Mouse (Mus musculus): Measurements from ENCODE around the gene Rtf2.

The Rtf2 gene

GRCm38 (mm10) chr2:172440640-172441005 lies 267 bp downstream of the Rtf2 start:
- no peak for DNase-seq (ENCODE audit: low read depth)

GRCm38 (mm10) chr2:172441176-172441575 lies 820 bp downstream of the Rtf2 start:
- DNase-seq (ENCODE audit: low read depth) = peak; percentile 62

DNA sequence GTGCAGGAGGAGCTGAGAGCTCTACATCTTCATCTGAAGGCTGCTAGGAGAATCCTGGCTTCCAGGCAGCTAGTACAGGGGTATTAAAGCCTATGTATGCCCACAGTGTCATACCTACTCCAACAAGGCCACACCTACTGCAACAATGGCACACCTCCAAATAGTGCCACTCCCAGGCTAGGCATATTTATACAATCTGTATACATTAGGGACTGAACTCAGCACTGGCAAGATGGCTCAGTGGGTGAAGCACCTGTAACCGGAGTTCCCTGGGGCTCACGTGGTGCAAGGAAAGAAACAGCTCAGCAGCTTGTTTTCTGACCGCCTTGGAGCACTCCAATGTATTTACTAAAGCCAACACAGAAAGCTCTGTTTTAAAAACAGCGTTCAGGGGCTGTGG lies 5.3 kb downstream of the Rtf2 start:
- no peak for DNase-seq (ENCODE audit: low read depth)

GRCm38 (mm10) chr2:172447317-172447716 lies 7.0 kb downstream of the Rtf2 start:
- peak; percentile 40 for DNase-seq (ENCODE audit: low read depth)

- peak; percentile 21 for DNase-seq (ENCODE audit: low read depth)
These were observed 8.0 kb downstream of the Rtf2 start for GRCm38 (mm10) chr2:172448329-172448728.

DNA sequence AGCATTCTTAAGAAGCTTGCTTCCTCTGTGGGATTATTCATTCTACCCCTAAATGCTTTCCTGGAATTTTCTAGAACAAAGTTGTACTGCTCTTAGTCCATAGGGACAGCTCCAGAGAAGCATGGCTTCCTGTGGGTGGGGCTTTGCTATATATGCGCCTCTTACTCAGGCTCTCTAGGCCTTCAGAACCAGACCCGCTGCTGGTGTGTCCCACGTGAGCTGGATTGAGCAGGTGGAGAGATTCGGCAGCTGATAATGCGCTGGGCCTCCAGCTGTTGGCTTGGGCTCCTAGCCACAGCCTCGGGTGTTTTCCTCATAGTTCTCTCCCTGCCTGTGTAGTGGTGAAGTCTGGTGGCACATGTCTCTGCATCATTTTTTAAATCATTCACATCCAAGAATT lies 10.3 kb downstream of the Rtf2 start:
- DNase-seq (ENCODE audit: low read depth) = no peak

- DNase-seq (ENCODE audit: low read depth) = no peak
These were observed 11.7 kb downstream of the Rtf2 start for GRCm38 (mm10) chr2:172452031-172452430.

GRCm38 (mm10) chr2:172452458-172452857 lies 12.1 kb downstream of the Rtf2 start:
- DNase-seq (ENCODE audit: low read depth) = no peak

GRCm38 (mm10) chr2:172458496-172458895 lies 18.1 kb downstream of the Rtf2 start, which contains the start of gene Gcnt7:
Gene Gcnt7 (minus strand): TSS chr2:172458596.
- DNase-seq (ENCODE audit: low read depth) = no peak

DNA sequence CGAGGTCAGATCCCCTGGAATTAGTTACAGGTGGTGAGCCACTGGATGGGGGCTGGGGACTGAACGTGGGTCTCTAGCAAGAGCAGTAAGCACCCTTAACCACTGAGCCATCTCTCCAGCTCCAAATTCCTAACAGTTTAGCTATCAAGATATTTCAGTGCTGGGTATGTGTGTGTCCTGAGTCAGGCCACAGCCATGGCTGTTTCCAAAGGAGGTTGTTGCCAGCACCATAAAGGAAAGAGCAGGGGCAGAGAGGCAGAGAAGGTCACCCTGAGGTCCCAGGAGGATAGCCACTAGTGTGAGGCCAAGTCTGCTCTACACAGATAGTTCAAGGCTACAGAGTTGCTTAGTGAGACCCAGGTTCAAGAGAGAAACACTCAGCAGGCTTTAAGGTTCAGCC lies 20.3 kb downstream of the Rtf2 start:
- DNase-seq (ENCODE audit: low read depth) = no peak

DNA sequence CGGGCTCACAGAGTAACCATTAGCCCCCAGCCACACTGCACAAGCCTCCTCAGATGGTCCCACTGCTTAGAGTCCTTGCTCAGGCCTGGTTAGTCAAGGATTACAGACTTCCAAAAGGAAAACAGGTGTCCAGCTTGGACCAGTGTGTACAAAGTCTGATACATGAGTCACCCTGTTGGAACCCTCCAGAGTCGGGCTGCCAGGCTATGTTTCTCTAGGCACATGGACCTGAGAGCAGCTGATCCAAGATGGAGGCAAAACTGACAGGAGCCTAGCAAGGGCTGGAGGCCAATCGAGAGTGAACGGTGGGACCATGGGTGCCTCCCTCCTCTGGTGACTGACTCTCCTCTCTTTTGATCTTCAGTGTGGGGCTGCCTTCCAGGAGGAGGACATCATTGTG lies 22.5 kb downstream of the Rtf2 start:
- DNase-seq (ENCODE audit: low read depth) = no peak

- DNase-seq (ENCODE audit: low read depth) = peak; percentile 18
These were observed 26.2 kb downstream of the Rtf2 start for GRCm38 (mm10) chr2:172466427-172467132.

DNA sequence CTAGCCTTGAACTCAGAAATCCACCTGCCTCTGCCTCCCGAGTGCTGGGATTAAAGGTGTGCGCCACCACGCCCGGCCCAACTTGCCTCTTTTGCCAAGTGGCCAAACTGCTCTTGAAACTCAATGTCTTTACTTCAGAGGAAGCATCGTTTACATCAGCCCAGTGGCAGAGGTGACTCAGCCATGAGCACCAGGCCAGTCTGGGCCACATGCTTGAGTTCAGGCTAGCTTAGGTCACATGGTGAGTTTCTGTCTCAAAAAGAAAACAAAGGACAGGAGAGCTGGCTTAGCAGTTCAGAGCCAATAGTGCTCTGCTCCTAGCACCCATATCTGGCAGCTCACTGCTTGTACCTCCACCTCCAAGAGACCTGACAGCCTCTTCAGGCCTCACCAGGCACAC lies 26.9 kb downstream of the Rtf2 start:
- DNase-seq (ENCODE audit: low read depth) = peak; percentile 45

GRCm38 (mm10) chr2:172468346-172468819 lies 28.0 kb downstream of the Rtf2 start:
- no peak for DNase-seq (ENCODE audit: low read depth)

DNA sequence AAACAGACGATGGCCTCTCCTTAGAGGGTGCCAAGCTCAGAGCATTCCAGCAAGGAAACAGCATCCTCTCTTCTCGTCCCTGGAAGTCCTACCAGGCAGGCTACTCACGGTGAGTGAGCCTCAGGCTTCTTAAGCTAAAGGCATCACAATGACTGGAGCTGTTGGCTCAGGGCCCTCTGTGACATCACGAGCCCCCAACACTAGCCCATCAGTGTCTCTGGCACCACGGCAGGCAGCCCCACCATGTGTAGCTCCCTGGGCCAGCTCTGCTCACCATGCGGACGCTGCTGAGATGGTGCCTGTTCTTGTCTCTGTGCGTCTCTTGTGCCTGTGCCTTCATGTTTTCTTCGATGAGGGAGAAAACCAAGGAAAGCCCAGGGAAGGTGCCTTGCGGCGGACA lies 32.0 kb downstream of the Rtf2 start, which contains the start of gene Fam209:
TSS of gene Fam209 (plus strand) at position 203 of the 400 bp plus-strand sequence.
- DNase-seq (ENCODE audit: low read depth) = no peak

DNA sequence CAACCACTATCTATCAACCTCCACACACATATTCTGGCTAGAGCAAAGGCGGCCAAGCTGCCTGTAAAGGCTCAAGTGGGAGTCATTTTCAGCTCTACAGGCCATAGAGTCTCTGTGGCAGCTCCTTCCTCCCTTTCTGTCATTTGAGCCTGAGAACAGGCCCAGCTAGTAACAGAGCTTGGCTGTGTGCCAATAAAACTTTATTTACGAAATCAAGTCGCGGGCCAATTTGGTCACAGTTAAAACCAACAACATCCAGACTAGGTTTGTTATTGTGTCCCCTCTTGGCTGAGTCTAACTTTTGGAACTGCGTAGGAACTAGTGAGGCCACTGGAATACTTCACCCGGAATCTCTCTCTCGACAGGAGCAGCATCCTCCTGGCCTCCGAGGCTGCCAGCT lies 33.2 kb downstream of the Rtf2 start:
- DNase-seq (ENCODE audit: low read depth) = peak; percentile 42

DNA sequence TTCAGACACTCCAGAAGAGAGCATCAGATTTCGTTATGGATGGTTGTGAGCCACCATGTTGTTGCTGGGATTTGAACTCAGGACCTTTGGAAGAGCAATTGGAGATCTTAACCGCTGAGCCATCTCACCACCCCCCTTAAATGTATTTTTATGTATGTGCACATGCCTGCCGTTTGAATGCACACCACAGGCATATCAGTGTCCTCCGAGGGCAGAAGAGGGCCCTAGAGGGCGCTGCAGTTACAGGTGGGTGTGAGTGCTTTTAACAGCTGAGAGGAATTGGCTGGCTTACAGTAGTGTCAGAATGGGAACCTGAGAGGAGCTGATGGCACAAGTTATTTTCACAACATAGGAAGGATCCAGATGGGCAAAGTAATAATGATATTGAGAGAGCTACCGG lies 34.6 kb downstream of the Rtf2 start:
- DNase-seq (ENCODE audit: low read depth) = peak; percentile 64

GRCm38 (mm10) chr2:172476707-172477260 lies 36.4 kb downstream of the Rtf2 start:
- DNase-seq (ENCODE audit: low read depth) = no peak

- DNase-seq (ENCODE audit: low read depth) = no peak
These were observed 37.0 kb downstream of the Rtf2 start for GRCm38 (mm10) chr2:172477350-172477749.

DNA sequence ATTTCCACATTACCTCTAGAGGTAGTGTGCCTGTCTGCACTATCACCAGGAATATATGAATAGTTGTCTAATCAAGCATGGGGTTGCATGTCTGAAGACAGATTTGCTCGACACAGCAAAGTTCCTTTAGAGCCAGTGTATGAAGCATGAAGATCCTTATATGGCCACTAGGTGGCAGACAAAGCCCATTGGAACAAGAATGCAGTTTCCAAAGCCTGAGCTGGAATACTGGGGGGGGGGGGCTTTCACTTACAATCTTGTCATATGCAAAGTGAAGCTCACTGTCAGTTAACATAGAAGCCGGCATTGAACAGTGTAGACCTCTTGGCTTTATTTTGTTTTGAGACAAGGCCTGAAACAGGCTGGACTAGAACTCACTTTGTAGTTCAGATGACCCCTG lies 37.5 kb downstream of the Rtf2 start:
- DNase-seq (ENCODE audit: low read depth) = peak; percentile 69

DNA sequence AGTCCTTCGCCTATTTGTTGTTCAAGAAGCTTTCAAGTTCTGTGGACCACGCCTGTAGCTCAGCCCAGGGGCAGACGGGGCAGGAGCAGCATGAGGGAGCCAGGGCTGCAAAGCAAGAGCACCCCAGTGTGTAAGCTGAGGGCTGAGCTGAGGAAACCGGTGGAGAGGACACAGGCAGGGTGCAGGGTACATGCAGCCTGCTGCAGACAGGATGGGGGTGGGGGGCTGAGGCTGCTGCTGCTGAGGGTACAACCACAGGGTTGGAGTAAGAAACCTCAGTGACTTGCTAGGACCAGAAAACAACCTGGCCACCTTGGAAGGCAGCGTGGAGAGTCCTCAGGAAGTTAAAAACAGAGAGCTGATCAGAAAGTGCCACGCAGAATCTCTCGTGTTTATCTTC lies 39.9 kb downstream of the Rtf2 start:
- DNase-seq (ENCODE audit: low read depth) = no peak

- peak; percentile 85 for DNase-seq (ENCODE audit: low read depth)
These were observed 41.5 kb downstream of the Rtf2 start for GRCm38 (mm10) chr2:172481654-172482385.

DNA sequence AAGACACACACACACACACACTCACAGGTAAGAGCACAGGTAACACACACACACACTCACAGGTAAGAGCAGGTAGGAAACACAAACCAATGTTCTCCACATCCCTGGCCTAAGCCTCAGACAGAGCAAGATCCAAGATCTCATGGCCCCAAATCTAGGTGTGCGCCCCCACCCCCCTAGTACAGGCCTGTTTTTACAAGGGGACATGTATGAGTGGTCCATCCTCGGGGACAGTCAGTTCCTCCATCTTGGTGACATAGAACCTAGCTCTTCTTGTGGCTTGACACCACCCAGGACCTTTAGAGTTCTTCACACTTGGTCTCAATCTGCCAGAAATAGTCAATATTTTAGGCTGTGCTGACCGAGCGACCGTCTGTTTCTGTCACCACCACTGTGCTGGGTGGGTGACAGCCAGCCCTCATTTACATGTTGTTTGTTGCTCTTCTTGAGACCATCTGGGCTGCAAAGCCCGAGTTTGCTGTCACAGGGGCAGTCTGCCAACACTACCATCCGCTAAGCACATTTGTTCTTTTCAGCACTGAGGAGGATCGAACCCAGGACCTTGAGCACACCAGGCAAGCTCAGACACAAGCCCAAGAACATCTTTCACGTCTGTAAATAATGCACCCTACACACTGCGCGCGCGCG lies 43.5 kb downstream of the Rtf2 start:
- no peak for DNase-seq (ENCODE audit: low read depth)
